Mouse (Mus musculus) activated CD4-positive, CD25-positive, alpha-beta regulatory T cell (primary cell): ENCODE data around the gene Leng8. TPM values are rescaled to one million over a fixed set of nuclear protein-coding genes. Genes with fewer than 3 reads are reported as not detected.

ENCODE experiments used
- polyA plus RNA-seq, 2 experiments: library from polyadenylated mRNA; unstranded; fragments of 100-300 nt; shearing (Covaris generic); gene quantifications; one replicate each; pipeline ENCODE4 v1.2.1; 2017

The Leng8 gene
- polyA plus RNA-seq, result 100 to 1,000 TPM; 107 to 134 TPM

GRCm38 (mm10) chr7:4136771-4137531 is at the start of gene Leng8:
Gene Leng8 (plus strand): TSS chr7:4137039.

GRCm38 (mm10) chr7:4119344-4119902 is 17.4 kb upstream of the Leng8 start, which contains the start of gene Ttyh1:
Gene Ttyh1 (plus strand): TSS chr7:4119408.

GRCm38 (mm10) chr7:4150059-4150541 is 13.3 kb downstream of the Leng8 start, which contains the start of gene Leng9:
Gene Leng9 (minus strand): TSS chr7:4150374.

GRCm38 (mm10) chr7:4164090-4164910 is 27.5 kb downstream of the Leng8 start, which contains the start of gene Cdc42ep5:
Gene Cdc42ep5 (minus strand): TSS chr7:4164860.

Other genes starting within 250 kb of the Leng8 start
- under 1 TPM; 0.16 to 0.26 TPM for gene Gm14548, start 238.9 kb upstream of the Leng8 start, polyA plus RNA-seq
- gene Lilra6, start 221.5 kb upstream of the Leng8 start, polyA plus RNA-seq, result not detected
- gene Lair1, start 73.8 kb upstream of the Leng8 start, polyA plus RNA-seq, result 1 to 10 TPM; 5.8 to 6.6 TPM
- gene Ttyh1, start 17.6 kb upstream of the Leng8 start, polyA plus RNA-seq, result 1 to 10 TPM in 1 of 2 experiments, under 1 TPM in 1; 0.21 to 1.2 TPM
- gene Leng9, start 13.3 kb downstream of the Leng8 start, polyA plus RNA-seq, result 1 to 10 TPM; 6.1 to 6.4 TPM
- not detected for gene Cdc42ep5, start 27.8 kb downstream of the Leng8 start, polyA plus RNA-seq
- gene Lilra5, start 100.7 kb downstream of the Leng8 start, polyA plus RNA-seq, result under 1 TPM in 1 of 2 experiments, not detected in 1; 0.48 TPM
- not detected for gene Ncr1, start 200.7 kb downstream of the Leng8 start, polyA plus RNA-seq